Mouse (Mus musculus) liver (tissue): ENCODE measurements at regions not wholly inside any gene's neighbourhood (a gene's known extent, or its start where the extent isn't known, plus 50 kb on each side); places are given as distances from the start of the nearest gene placed in this dataset.
A peak's percentile ranks its signal among the peaks of the same experiment; 100 is the strongest.

ENCODE experiments used
- DNase-seq: peaks from one replicate; pipeline ENCODE4 v3.0.0-alpha.2; 2020; ENCODE audit warnings: mixed read lengths

DNA sequence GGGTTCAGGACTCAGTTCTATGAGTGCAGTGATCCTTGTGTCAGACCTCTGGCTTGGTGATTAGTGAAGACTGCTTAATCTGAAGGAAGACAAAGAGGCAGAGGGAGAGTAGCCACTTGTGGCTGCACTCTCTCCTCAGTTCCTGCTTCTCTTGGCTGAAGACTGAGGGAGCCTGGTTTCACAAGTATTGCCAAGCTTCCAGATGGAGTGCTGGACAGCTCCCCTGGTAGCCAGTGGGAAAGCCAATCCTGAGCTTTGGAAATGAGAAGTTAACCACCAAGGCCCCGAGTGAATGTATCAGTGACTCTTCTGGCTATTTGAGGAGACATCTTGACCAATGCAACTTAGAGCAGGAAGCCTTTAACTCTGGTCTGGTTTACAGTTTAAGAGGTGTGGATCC is 279.9 kb upstream of the Adamts16 start:
- DNase-seq = peak; percentile 9

- DNase-seq = no peak
These were observed 266.6 kb upstream of the Adamts16 start for GRCm38 (mm10) chr13:71108175-71108574.

DNA sequence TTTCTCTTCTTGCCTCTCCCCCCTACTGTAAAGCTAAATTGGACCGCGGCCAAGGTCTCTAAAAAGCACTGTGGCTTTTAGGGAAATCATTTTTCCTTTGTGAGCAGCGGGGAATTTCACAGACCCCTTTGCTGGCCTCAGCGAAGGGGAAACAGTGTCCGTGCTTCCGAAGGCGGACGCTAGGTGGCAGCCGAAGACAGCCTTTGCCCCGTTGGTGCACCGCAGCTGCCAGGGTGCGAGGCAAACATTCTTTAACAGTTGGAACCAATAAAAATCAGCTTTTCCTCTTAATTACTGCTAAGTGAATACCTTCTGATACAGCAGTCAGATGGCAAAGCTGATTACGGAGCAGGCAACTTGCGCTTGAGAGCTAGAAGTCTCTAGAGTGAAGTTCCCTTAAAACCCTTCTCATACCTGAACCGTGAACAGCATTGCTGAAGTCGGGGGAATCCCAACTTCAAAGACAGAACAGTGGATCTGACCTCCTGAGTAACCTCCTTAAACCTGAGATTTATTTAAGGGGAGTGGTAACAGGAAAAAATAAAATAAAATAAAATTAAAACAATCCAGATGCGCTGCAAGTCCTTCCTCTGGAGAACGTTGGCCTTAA is 263.7 kb upstream of the Adamts16 start:
- peak; percentile 57 for DNase-seq

- DNase-seq = no peak
These were observed 263.0 kb upstream of the Adamts16 start for GRCm38 (mm10) chr13:71104419-71105228.

- DNase-seq = no peak
These were observed 242.7 kb upstream of the Adamts16 start for GRCm38 (mm10) chr13:71084301-71084700.

GRCm38 (mm10) chr13:71075916-71076315 is 234.3 kb upstream of the Adamts16 start:
- no peak for DNase-seq

DNA sequence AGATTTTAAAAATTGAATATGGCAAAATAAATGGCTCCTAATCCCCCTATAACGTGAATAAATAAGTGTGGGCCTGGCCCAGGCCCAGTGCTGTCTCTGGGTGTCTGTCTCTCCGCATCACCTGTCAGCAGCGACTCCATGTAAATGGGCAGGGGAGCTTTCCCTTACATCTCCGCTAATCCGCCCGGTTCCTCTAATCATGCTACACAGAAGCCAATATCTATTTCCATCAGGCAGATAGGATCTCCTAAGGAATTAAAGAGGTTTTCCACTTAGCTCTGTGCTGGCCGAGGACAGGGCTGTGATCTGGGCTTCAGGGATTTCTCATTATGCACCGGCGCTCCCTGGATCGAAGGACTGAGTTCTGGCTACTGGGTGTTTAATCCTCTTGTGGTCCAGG is 232.4 kb upstream of the Adamts16 start:
- DNase-seq = no peak

- no peak for DNase-seq
These were observed 227.2 kb upstream of the Adamts16 start for GRCm38 (mm10) chr13:71068757-71069201.

DNA sequence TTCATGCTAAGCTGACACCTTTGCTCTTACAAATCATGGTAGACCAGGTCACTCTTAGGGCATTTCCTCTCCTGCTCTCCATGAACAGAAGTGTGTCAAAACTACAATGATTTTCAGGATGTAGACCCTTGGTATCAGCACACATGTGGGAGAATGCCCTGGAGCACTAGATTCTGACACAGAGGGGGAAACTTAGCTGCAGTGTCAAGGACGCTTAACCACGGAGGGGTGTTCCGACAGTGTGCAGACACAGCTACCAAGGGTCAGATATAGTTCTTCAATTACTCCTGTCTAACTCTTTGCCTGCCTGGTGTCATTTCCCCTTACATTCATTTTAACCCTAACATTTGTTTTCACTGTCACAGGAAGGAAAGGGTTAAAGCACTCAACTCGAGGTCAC is 226.4 kb upstream of the Adamts16 start:
- DNase-seq = no peak

- no peak for DNase-seq
These were observed 224.0 kb upstream of the Adamts16 start for GRCm38 (mm10) chr13:71065568-71065967.

- no peak for DNase-seq
These were observed 223.1 kb upstream of the Adamts16 start for GRCm38 (mm10) chr13:71064590-71065307.

DNA sequence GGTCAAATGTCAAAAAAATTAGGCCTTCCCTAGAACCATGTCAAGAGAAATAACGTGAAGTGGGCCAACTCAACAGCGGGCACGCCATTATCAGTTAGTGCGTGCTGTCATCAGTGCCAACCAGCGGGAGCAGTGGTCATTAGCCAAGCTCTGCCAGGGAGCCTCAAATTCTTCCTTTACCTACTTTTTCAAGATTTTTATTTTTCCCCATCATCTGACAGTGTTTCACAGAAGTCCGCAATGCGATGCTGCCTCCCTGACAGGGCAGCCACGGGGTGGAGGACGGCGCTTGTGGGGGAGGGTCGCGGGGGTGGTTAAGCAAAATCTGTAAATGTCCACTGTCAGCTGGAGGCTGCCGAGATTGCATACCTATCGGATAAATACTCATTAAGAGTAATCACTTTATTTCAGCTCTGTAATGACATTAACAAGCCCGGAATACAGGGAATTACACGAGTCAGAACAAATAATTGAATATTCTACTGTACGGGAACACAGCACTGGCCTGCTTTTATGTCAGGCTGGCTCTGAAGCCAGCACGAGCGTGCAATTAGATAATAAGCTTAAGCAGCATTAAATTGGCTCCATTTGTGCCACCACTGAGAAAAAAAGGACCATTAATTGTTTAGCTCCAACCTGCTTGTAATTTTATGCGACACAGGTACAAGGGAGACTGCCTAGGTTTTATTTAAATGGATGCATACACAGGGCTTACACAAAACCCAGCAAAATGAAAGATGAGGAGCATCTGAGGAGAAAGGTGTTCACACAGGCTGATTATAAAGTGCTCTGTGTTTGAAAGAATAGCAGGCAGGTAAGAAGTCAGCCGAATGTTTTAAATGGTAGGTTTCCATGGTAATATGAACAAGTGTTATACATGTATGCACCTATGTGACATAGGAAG is 212.0 kb upstream of the Adamts16 start:
- DNase-seq = no peak

DNA sequence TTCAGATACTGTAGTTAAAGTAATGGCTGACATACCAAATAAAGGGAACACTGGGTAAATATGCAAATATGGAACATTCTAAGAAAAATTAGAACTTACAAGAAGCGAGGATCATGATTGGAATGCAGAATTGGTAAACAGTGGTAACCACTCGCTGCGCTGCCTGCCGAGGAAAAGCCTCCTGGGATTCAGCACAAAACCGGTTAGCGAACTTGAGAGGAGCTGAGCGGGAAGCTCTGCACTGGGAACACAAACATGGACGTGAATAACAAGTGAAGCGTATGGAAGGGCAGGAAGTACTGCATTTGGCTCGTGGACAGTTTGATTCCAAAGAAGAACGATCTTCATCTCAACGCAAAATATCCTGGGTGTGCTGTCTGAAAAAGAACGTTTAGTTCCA is 209.0 kb upstream of the Adamts16 start:
- no peak for DNase-seq

DNA sequence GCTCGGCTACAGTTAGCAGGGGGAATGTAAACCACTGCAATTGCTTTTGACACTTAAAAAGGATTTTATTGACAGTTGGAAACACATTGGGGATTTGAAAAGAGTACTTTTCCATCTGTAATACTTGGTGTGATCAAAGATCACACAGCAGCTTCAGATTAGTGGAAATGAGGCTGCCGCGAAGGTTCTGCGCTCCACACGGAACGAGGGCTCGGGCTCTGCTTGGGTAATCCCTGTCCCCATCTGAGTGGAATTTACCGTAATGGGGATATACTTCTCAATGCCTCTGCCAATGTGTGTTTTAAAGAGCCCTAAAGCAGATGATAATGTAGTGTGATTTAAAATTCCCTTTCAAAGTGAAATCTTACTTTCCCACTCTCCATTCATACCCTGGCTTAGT is 194.4 kb upstream of the Adamts16 start:
- no peak for DNase-seq

GRCm38 (mm10) chr13:71034926-71035687 is 193.5 kb upstream of the Adamts16 start:
- no peak for DNase-seq

DNA sequence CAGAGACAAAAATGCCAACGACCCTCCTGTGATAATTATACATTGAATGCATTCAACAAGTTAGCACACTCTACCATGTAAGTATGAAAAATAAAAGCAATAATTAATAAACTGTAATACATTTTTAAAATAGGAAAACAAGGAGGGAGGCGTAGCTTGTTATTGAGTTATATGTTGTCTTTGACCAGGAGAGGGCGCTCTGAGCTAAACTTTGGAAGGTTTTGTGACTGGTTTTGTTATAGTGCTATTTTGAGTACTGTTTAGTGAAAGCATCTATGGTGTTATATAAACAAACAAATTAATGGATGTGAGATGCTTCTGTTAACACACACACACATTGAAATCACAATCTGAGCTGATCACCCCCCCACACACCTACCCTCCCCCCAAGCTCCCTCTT is 166.6 kb upstream of the Adamts16 start:
- peak; percentile 9 for DNase-seq

GRCm38 (mm10) chr13:71006117-71006516 is 164.5 kb upstream of the Adamts16 start:
- DNase-seq = peak; percentile 33

- no peak for DNase-seq
These were observed 161.9 kb upstream of the Adamts16 start for GRCm38 (mm10) chr13:71003517-71003916.

DNA sequence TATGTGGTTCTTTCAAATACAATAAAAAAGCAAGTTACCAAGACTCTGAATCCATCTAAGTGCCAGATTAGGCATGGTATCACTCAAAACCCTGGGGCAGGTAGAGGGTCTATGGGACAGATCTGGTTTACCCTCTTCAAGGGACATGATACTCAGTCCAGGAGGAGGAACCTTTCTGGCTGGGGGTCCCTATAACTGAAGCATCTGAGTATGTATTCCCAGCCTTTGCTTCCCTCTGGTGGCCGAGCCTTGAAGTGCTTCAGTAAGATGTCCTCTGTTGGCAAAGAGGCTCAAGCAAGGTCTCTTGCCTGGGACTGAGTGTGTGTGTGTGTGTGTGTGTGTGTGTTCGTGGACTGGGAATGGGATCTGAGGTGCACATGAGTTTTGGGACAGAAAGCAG is 159.7 kb upstream of the Adamts16 start:
- DNase-seq = peak; percentile 43

DNA sequence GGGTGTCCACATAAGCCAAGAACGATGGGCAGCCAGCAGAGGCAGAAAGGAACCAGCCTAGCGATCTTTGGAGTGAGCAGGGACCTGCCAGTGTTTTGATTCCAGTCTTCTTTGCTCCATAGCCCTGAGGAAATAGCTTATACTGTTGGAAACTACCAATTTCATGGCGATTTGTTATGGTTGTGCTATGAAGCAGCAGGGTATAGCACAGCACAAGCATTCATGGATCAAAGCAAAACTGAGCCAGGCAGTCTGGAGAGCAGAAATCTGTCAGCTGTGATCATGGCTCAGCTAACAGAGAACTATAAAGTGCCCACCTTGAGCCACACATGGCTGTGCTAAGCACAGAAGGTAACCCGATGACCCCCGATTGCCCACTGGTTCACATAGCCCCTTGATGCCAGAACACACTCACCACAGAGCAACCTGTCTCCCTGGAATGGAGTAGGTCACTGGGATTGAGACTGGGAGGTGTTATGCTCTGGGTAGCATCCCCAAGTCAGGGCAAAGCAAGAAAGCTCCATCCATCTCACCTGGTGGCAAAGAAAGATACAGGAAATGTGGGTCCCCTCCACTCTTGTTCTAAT is 158.9 kb upstream of the Adamts16 start:
- no peak for DNase-seq

DNA sequence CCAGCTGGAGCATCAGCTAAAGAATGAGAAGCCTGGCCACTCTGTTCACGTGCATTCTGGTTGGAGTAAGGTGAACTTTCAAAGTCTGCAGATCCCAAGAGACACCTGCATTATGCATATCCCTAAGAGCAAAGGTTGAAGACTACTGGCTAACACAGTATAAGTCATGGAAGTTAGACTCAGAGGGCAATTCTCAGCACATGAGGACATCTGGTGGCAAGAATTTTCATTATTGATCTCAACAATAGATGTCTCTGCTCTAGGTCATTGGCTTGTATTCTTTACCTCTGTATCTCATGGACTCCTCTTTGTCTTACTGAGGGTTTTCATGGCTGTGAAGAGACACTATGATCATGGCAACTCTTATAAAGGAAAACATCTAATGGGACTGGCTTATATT is 151.9 kb upstream of the Adamts16 start:
- DNase-seq = no peak
